In the genomic region with DNA sequence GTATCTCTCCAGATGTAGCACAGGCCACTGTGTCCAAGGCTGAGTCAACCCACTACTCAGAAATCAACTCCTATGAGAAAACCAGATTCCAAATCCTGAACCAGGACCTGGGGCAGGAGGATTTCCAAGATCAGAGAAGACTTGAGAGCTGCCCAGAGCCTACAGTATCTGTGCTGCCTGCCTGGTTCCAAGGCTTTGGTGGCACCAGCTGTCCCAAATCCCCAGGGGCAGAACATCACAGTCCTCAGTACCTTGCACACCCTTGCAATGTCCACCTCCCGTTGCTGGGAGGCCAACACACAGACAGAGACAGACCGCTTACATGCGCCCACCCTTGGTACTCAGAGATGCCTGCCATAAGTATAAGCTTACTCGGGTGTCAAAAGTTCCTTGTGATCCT, we compare ENCODE assay signal across 22 mouse cellular contexts.
"Had no signal": no experiment of that assay in that cellular context is flagged by ENCODE, and none has a peak within 500 bp of the region (broad histone marks: within the 10 kb centered on the region; RNA-seq: fewer than 3 reads in every experiment).

No protein-coding gene starts in this region.

- H3K9ac ChIP-seq: heart, embryonic 12.5 days; hindbrain, embryonic 12.5 days; hindbrain, embryonic 14.5 days; intestine, embryonic 15.5 days; liver, embryonic 13.5 days; liver, embryonic 15.5 days had no signal

- H3K36me3 ChIP-seq: heart, embryonic 12.5 days; hindbrain, embryonic 10.5 days; hindbrain, embryonic 12.5 days; intestine, embryonic 15.5 days; liver, embryonic 13.5 days; liver, embryonic 15.5 days had no signal

- H3K9me3 ChIP-seq: heart, embryonic 12.5 days; hindbrain, embryonic 10.5 days; hindbrain, embryonic 12.5 days; intestine, embryonic 15.5 days; liver, embryonic 13.5 days; liver, embryonic 15.5 days had no signal

- H3K27me3 ChIP-seq: heart, embryonic 12.5 days; hindbrain, embryonic 12.5 days; intestine, embryonic 15.5 days; liver, embryonic 15.5 days had no signal

- H3K4me3 ChIP-seq: heart, embryonic 12.5 days; hindbrain, embryonic 10.5 days; hindbrain, embryonic 12.5 days; intestine, embryonic 15.5 days; layer of hippocampus, adult 2 months; left cerebral cortex, adult 2 months; liver, embryonic 13.5 days; liver, embryonic 15.5 days had no signal

- H3K4me2 ChIP-seq: hindbrain, embryonic 12.5 days; hindbrain, embryonic 14.5 days; intestine, embryonic 15.5 days; liver, embryonic 11.5 days; liver, embryonic 13.5 days; liver, embryonic 15.5 days had no signal

- ATAC-seq: forebrain, embryonic 16.5 days; hindbrain, embryonic 16.5 days; inflammation-experienced regulatory T-cells, adult 6 months; intestine, embryonic 15.5 days; intestine, postnatal 0 days had no signal

- DNase-seq: gastrocnemius, postnatal 25 days; heart, postnatal 14 days; heart, postnatal 4 days; kidney, adult 18-20 months; kidney, adult 8-10 months; kidney, postnatal 10 days; kidney, postnatal 4 days; liver; liver, embryonic 13.5 days had no signal

- H3K4me1 ChIP-seq: liver, embryonic 13.5 days; liver, embryonic 15.5 days had no signal

- H3K27ac ChIP-seq: hindbrain, embryonic 10.5 days; hindbrain, embryonic 12.5 days; hindbrain, embryonic 14.5 days; intestine, embryonic 15.5 days; layer of hippocampus, adult 2 months; left cerebral cortex, adult 2 months; liver, embryonic 13.5 days; liver, embryonic 15.5 days had no signal
